Mouse (Mus musculus): ENCODE measurements around the gene Tnrc6a.

DNA sequence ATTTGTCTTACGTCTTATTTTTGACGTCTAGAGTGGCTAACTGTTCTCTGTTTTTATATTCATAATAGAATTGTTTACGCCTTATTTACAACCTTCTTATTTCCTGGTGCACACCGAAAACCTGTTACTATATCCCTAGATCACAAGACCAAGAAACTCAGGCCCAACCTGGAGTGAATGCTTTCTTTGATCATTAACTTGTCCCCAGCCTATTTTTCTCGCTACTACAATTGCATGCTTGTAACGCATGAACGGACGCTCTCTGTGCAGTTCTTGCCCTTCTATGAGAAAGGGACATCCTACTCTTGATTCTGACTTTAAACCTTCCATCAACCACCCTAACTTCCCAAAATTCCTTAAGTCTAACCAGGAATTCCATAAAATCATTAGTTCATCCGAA, 100.4 kb downstream of the Tnrc6a start:
- TF ChIP-seq MEF2A (IDR thresholded peaks at IDR 0.05; ENCODE audit: extremely low read depth, insufficient replicate concordance, low read depth, low read length, poor library complexity, severe bottlenecking) (no peak), SMC3 (IDR thresholded peaks at IDR 0.05; ENCODE audit: low read depth, low read length) (no peak), POLR2AphosphoS5 (IDR thresholded peaks at IDR 0.05; ENCODE audit: borderline replicate concordance, low read depth, low read length) (no peak), CTCF (IDR thresholded peaks at IDR 0.05 in 2 of 3, conservative IDR thresholded peaks at IDR 0.05 in 1 of 3; ENCODE audit: control insufficient read depth in 1 of 3, insufficient read depth in 1 of 3, low read depth in 2 of 3, low read length in 3 of 3, poor library complexity in 1 of 3, severe bottlenecking in 1 of 3) (no peak), POLR2A (IDR thresholded peaks at IDR 0.05; ENCODE audit: control insufficient read depth in 1 of 2, insufficient read depth in 1 of 2, low read depth in 1 of 2, low read length in 2 of 2, poor library complexity in 1 of 2) (no peak), ZNF384 (IDR thresholded peaks at IDR 0.05; ENCODE audit: low read depth, low read length) (no peak), TAL1 (IDR thresholded peaks at IDR 0.05; ENCODE audit: low read length) (no peak), MAFK (IDR thresholded peaks at IDR 0.05; ENCODE audit: borderline replicate concordance, low read depth, low read length) (no peak)

Measured in MEL (cell line).